Mouse (Mus musculus) erythroblast, embryonic 14.5 days (primary cell): ENCODE data around the gene Slc28a2. TPM values are rescaled to one million over a fixed set of nuclear protein-coding genes. Genes with fewer than 3 reads are reported as not detected.
"Not testable (repeated sequence)": the region's sequence is repeated elsewhere in the genome, so short reads cannot be mapped to it uniquely, and the experiment has no call there.

Source experiments
- H3K27me3 ChIP-seq: 2 replicates; pipeline ENCODE4 v1.6.1; 2012; ENCODE audit warnings: inconsistent platforms; ENCODE audit not compliant: control insufficient read depth
- H3K36me3 ChIP-seq: 2 replicates; pipeline ENCODE4 v1.6.1; 2012; ENCODE audit warnings: mild to moderate bottlenecking, inconsistent platforms; ENCODE audit not compliant: control insufficient read depth
- H3K4me1 ChIP-seq: 2 replicates; pipeline ENCODE4 v1.6.1; 2012; ENCODE audit warnings: inconsistent platforms; ENCODE audit not compliant: control insufficient read depth
- H3K4me3 ChIP-seq: replicated peaks from 2 replicates; pipeline ENCODE3; 2012; ENCODE audit warnings: moderate library complexity, mild to moderate bottlenecking, inconsistent platforms
- H3K9me3 ChIP-seq: 2 replicates; pipeline ENCODE4 v1.6.1; 2012; ENCODE audit warnings: low read length, inconsistent platforms, mixed read lengths; ENCODE audit not compliant: control insufficient read depth
- GATA1 ChIP-seq: IDR thresholded peaks from 2 replicates; pipeline ENCODE4 v1.6.1; 2012; ENCODE audit warnings: low read length, inconsistent platforms, mixed read lengths
- TAL1 ChIP-seq: IDR thresholded peaks from 3 replicates; pipeline ENCODE4 v1.6.1; 2012; ENCODE audit warnings: low read length, inconsistent platforms, mixed read lengths
- polyA plus RNA-seq: library from polyadenylated mRNA; stranded (reverse); fragments of >175 nt; gene quantifications from 2 replicates; pipeline ENCODE4 v1.2.3, GENCODE M21; 2012

Gene Slc28a2
- polyA plus RNA-seq, 1 experiment = not detected

DNA sequence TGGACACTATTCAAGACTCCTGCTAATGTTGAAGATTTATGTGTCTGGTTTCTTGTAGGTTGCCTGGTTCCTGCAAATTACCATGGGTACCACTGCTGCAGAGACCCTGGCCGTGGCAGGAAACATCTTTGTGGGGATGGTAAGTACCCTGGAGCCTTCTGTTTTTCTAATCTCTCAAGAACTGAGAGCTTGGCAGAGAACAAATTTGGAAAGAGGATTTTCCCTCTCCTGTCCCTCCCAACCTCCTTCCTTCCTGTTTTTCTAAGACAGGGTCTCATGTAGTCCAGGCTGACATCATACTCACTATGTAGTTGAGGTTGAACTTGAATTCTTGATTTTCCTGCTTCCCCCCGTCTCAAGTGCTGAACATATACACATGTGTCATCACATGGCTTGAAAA is 26.1 kb downstream of the Slc28a2 start:
- H3K36me3 ChIP-seq = no peaks in the 10 kb centered on the region
- H3K4me3 ChIP-seq = no peak overlapping the region
- no peaks in the 10 kb centered on the region for H3K27me3 ChIP-seq
- no peaks in the 10 kb centered on the region for H3K4me1 ChIP-seq
- no peaks in the 10 kb centered on the region for H3K9me3 ChIP-seq
- TF ChIP-seq GATA1 (no peak), TAL1 (no peak)

DNA sequence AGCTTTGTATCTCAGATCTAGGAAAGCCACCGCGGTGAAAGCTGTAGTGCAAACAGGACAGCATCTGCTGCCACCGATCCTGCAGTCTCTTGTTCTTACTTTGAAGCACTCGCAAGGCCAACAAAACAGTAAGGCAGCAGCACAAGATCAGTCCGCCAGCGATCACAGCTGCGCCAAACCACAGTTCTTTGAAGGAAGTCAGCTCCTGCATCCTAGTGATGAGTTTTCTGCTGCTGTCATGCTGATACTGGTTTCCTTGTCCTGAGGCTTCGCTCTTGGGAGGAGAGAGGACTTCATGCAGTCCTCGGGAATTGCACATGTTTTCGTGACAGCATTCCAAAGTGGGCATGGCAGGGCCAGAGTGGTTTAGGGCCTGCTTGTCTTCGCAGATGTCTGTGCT is 40.6 kb downstream of the Slc28a2 start:
- Histone ChIP-seq H3K36me3 (no peaks in the 10 kb centered on the region), H3K9me3 (no peaks in the 10 kb centered on the region), H3K27me3 (no peaks in the 10 kb centered on the region; the same call in 1 of the 2 replicates), H3K4me1 (peaks cover 12% of the 10 kb centered on the region), H3K4me3 (peak overlapping the region; percentile 63)
- TF ChIP-seq TAL1 = no peak
- TF ChIP-seq GATA1 = no peak

DNA sequence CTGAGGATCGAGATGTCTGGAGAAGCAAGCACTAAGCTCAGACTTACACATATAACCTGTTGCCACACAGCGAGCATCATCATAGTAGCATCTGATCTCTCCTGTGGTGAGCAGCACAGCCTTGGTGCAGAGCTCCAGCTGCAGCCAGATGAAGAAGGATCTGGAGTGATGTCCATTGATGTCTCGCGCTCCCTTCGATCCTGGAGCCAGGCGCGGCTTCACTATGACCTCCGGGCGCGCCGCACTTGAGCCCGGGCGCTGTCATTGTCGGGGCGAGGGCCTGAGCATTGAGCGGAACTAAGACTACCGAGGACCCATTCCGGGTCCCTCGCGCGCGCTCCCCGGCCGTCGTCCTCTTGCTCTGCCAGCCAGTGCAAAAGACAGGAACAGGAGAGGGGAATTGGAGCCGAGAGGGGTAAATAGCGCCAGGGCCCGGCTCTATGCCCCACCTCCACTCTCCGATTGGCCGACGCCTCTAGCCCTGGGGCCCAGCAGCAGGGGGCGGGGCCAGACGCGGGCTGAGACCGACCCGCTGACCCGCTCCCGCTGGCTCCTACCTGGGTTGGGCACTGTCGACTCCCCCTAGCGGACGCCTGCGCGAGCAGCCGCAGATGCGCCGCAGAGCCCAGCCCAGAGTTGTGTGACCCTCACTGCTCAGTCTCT is 41.2 kb downstream of the Slc28a2 start:
- Histone ChIP-seq H3K36me3 (no peaks in the 10 kb centered on the region), H3K9me3 (no peaks in the 10 kb centered on the region), H3K27me3 (no peaks in the 10 kb centered on the region; the same call in 1 of the 2 replicates), H3K4me3 (peak overlapping the region; percentile 63), H3K4me1 (peaks cover 12% of the 10 kb centered on the region)
- TF ChIP-seq TAL1 = no peak
- no peak for TF ChIP-seq GATA1

- TF ChIP-seq GATA1 = no peak
Observed at GRCm38 (mm10) chr2:122469221-122469620, 42.9 kb downstream of the Slc28a2 start.

GRCm38 (mm10) chr2:122476585-122476984 is 50.3 kb downstream of the Slc28a2 start:
- Histone ChIP-seq H3K27me3 (no peaks in the 10 kb centered on the region), H3K4me1 (no peaks in the 10 kb centered on the region), H3K9me3 (no peaks in the 10 kb centered on the region), H3K4me3 (no peak overlapping the region), H3K36me3 (no peaks in the 10 kb centered on the region)
- no peak for TF ChIP-seq TAL1
- no peak for TF ChIP-seq GATA1

More at GRCm38 (mm10) chr2:122469221-122469620, 42.9 kb downstream of the Slc28a2 start:
- Histone ChIP-seq H3K27me3 (no peaks in the 10 kb centered on the region; the same call in 1 of the 2 replicates), H3K36me3 (no peaks in the 10 kb centered on the region), H3K4me3 (no peak overlapping the region), H3K4me1 (peaks cover 12% of the 10 kb centered on the region), H3K9me3 (no peaks in the 10 kb centered on the region)

- not testable (repeated sequence) for H3K4me1 ChIP-seq, H3K27me3 ChIP-seq, H3K36me3 ChIP-seq, H3K9me3 ChIP-seq, H3K4me3 ChIP-seq
Observed at GRCm38 (mm10) chr2:122483787-122484186, 57.5 kb downstream of the Slc28a2 start.

- H3K9me3 ChIP-seq = no peaks in the 10 kb centered on the region
- no peak within 1 kb of the TSS for H3K4me3 ChIP-seq
- H3K4me1 ChIP-seq = no peaks in the 10 kb centered on the region
- TF ChIP-seq GATA1 (no peak), TAL1 (no peak)
- no peaks in the 10 kb centered on the region for H3K36me3 ChIP-seq
- H3K27me3 ChIP-seq = no peaks in the 10 kb centered on the region
Observed at GRCm38 (mm10) chr2:122484641-122485040, 58.4 kb downstream of the Slc28a2 start, which contains the start of gene Gm14085. Gene Gm14085 (plus strand): TSS chr2:122484941.

DNA sequence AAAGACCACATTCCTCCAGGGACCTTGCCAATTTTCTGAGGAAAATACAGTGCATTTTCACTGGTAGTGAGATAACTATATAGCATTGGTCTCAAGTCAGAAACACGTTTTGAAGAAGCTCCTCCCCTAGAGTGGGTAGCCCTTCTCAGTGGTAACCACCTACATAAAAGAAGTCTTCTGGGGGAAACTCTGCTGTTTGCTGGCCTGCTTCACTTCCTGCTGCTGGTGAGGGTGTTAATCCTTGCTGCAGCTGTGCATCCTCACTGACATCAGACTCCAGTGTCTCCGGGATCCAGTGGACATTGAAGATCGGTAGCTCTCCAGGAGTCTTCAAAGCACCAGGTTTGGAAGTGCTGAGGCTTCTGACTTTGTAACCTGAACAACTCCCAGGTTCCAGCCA is 59.4 kb downstream of the Slc28a2 start:
- not testable (repeated sequence) for H3K27me3 ChIP-seq, H3K9me3 ChIP-seq, H3K4me1 ChIP-seq, H3K36me3 ChIP-seq, H3K4me3 ChIP-seq

DNA sequence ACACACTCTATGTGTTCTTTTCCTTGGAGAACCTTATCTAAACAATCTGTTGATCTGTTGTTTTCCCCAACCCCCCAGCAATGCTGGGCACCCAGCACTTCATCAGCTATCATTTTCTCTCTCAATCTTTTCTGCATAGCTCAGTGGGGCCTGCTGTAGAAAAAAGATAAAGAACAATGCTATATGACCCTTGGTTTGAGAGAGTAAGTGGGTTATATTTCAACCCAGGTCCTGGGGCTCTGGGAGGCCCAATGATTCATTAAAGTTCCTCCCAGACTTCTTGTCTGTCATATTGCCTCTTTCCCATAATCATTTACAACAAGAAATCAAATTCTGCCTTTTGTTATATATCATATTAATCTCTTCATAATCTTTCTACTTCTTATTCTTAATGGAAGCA is 59.8 kb downstream of the Slc28a2 start:
- not testable (repeated sequence) for H3K4me3 ChIP-seq, H3K36me3 ChIP-seq, H3K27me3 ChIP-seq, H3K9me3 ChIP-seq, H3K4me1 ChIP-seq

- H3K9me3 ChIP-seq = no peaks in the 10 kb centered on the region
- no peak for TF ChIP-seq GATA1
- TF ChIP-seq TAL1 = no peak
- H3K4me3 ChIP-seq = no peak overlapping the region
- no peaks in the 10 kb centered on the region for H3K27me3 ChIP-seq
- no peaks in the 10 kb centered on the region for H3K4me1 ChIP-seq
- no peaks in the 10 kb centered on the region for H3K36me3 ChIP-seq
Observed at GRCm38 (mm10) chr2:122486674-122487073, 60.4 kb downstream of the Slc28a2 start.

Other genes with a start within 250 kb of the Slc28a2 start
- not detected in 2 replicates for gene Patl2, start 240.3 kb upstream of the Slc28a2 start, polyA plus RNA-seq
- gene Terb2, start 240.2 kb upstream of the Slc28a2 start, polyA plus RNA-seq = not detected in 2 replicates
- gene Sord, start 191.7 kb upstream of the Slc28a2 start, polyA plus RNA-seq = 1.5 and 2.0 TPM in 2 replicates
- gene Duox2, start 128.0 kb upstream of the Slc28a2 start, polyA plus RNA-seq = not detected in 2 replicates
- gene Duoxa2, start 127.6 kb upstream of the Slc28a2 start, polyA plus RNA-seq = not detected in 2 replicates
- not detected in 2 replicates for gene Duoxa1, start 112.7 kb upstream of the Slc28a2 start, polyA plus RNA-seq
- gene Duox1, start 110.8 kb upstream of the Slc28a2 start, polyA plus RNA-seq = not detected in 2 replicates
- 6.6 and 7.5 TPM in 2 replicates for gene Shf, start 57.3 kb upstream of the Slc28a2 start, polyA plus RNA-seq
- gene Gm14085, start 58.5 kb downstream of the Slc28a2 start, polyA plus RNA-seq = not detected in 2 replicates
- gene Gatm, start 184.8 kb downstream of the Slc28a2 start, polyA plus RNA-seq = 0.09 and 0.13 TPM in 2 replicates
- not detected in 2 replicates for gene AA467197, start 210.5 kb downstream of the Slc28a2 start, polyA plus RNA-seq